Mouse (Mus musculus): ENCODE data around the gene Olfr800. TPM values are rescaled to one million over a fixed set of nuclear protein-coding genes. Genes with fewer than 3 reads are reported as not detected.

Olfr800 gene
- polyA plus RNA-seq, 1 experiment from 2014 or later, result not detected

Other genes with a start within 250 kb of the Olfr800 start
- gene Olfr786, start 230.4 kb upstream of the Olfr800 start, polyA plus RNA-seq (2016; fragmentation: Nextera tagmentation; extraction: Ambion mirVana), result not detected in 2 replicates
- gene Olfr787, start 195.8 kb upstream of the Olfr800 start, polyA plus RNA-seq (2016; fragmentation: Nextera tagmentation; extraction: Ambion mirVana), result not detected in 2 replicates
- gene Olfr788, start 186.7 kb upstream of the Olfr800 start, polyA plus RNA-seq (2016; fragmentation: Nextera tagmentation; extraction: Ambion mirVana), result not detected in 2 replicates
- not detected in 2 replicates for gene Olfr789, start 172.9 kb upstream of the Olfr800 start, polyA plus RNA-seq (2016; fragmentation: Nextera tagmentation; extraction: Ambion mirVana)
- gene Olfr790, start 159.2 kb upstream of the Olfr800 start, polyA plus RNA-seq (2016; fragmentation: Nextera tagmentation; extraction: Ambion mirVana), result not detected in 2 replicates
- gene Olfr791, start 135.9 kb upstream of the Olfr800 start, polyA plus RNA-seq (2016; fragmentation: Nextera tagmentation; extraction: Ambion mirVana), result not detected in 2 replicates
- gene Olfr792, start 118.5 kb upstream of the Olfr800 start, polyA plus RNA-seq (2016; fragmentation: Nextera tagmentation; extraction: Ambion mirVana), result not detected in 2 replicates
- not detected in 2 replicates for gene Olfr794, start 90.0 kb upstream of the Olfr800 start, polyA plus RNA-seq (2016; fragmentation: Nextera tagmentation; extraction: Ambion mirVana)
- gene Olfr796, start 45.1 kb upstream of the Olfr800 start, polyA plus RNA-seq (2016; fragmentation: Nextera tagmentation; extraction: Ambion mirVana), result not detected in 2 replicates
- not detected in 2 replicates for gene Olfr798, start 29.8 kb upstream of the Olfr800 start, polyA plus RNA-seq (2016; fragmentation: Nextera tagmentation; extraction: Ambion mirVana)
- not detected in 2 replicates for gene Olfr799, start 20.2 kb upstream of the Olfr800 start, polyA plus RNA-seq (2016; fragmentation: Nextera tagmentation; extraction: Ambion mirVana)
- gene Olfr801, start 16.2 kb downstream of the Olfr800 start, polyA plus RNA-seq (2016; fragmentation: Nextera tagmentation; extraction: Ambion mirVana), result not detected in 2 replicates
- 0.04 TPM in 1 of 2 replicates, not detected in the other for gene Olfr802, start 30.5 kb downstream of the Olfr800 start, polyA plus RNA-seq (2016; fragmentation: Nextera tagmentation; extraction: Ambion mirVana)
- gene Olfr803, start 36.6 kb downstream of the Olfr800 start, polyA plus RNA-seq (2016; fragmentation: Nextera tagmentation; extraction: Ambion mirVana), result not detected in 2 replicates
- not detected in 2 replicates for gene Olfr804, start 45.5 kb downstream of the Olfr800 start, polyA plus RNA-seq (2016; fragmentation: Nextera tagmentation; extraction: Ambion mirVana)
- not detected in 2 replicates for gene Olfr805, start 71.7 kb downstream of the Olfr800 start, polyA plus RNA-seq (2016; fragmentation: Nextera tagmentation; extraction: Ambion mirVana)
- not detected in 2 replicates for gene Olfr806, start 84.2 kb downstream of the Olfr800 start, polyA plus RNA-seq (2016; fragmentation: Nextera tagmentation; extraction: Ambion mirVana)
- gene Olfr807, start 100.1 kb downstream of the Olfr800 start, polyA plus RNA-seq (2016; fragmentation: Nextera tagmentation; extraction: Ambion mirVana), result not detected in 2 replicates
- gene Olfr808, start 107.8 kb downstream of the Olfr800 start, polyA plus RNA-seq (2016; fragmentation: Nextera tagmentation; extraction: Ambion mirVana), result not detected in 2 replicates
- not detected in 2 replicates for gene Olfr809, start 116.9 kb downstream of the Olfr800 start, polyA plus RNA-seq (2016; fragmentation: Nextera tagmentation; extraction: Ambion mirVana)
- not detected in 2 replicates for gene Olfr810, start 137.2 kb downstream of the Olfr800 start, polyA plus RNA-seq (2016; fragmentation: Nextera tagmentation; extraction: Ambion mirVana)
- gene Olfr811, start 146.7 kb downstream of the Olfr800 start, polyA plus RNA-seq (2016; fragmentation: Nextera tagmentation; extraction: Ambion mirVana), result not detected in 2 replicates
- not detected in 2 replicates for gene Olfr812, start 188.4 kb downstream of the Olfr800 start, polyA plus RNA-seq (2016; fragmentation: Nextera tagmentation; extraction: Ambion mirVana)
- gene Olfr813, start 197.7 kb downstream of the Olfr800 start, polyA plus RNA-seq (2016; fragmentation: Nextera tagmentation; extraction: Ambion mirVana), result not detected in 2 replicates
- gene Olfr814, start 222.2 kb downstream of the Olfr800 start, polyA plus RNA-seq (2016; fragmentation: Nextera tagmentation; extraction: Ambion mirVana), result not detected in 2 replicates
- gene Olfr815, start 248.2 kb downstream of the Olfr800 start, polyA plus RNA-seq (2016; fragmentation: Nextera tagmentation; extraction: Ambion mirVana), result not detected in 2 replicates

Data from hindbrain, embryonic 12.5 days (tissue).